Mouse (Mus musculus) mesoderm, embryonic 11.5 days (tissue): ENCODE data around the gene Fga.
A peak's percentile ranks its signal among the peaks of the same experiment; 100 is the strongest.

Experiments used
- DNase-seq: peaks from one replicate; pipeline ENCODE4 v3.0.0-alpha.2; 2012; ENCODE audit warnings: low read depth, low spot score

Gene Fga

DNA sequence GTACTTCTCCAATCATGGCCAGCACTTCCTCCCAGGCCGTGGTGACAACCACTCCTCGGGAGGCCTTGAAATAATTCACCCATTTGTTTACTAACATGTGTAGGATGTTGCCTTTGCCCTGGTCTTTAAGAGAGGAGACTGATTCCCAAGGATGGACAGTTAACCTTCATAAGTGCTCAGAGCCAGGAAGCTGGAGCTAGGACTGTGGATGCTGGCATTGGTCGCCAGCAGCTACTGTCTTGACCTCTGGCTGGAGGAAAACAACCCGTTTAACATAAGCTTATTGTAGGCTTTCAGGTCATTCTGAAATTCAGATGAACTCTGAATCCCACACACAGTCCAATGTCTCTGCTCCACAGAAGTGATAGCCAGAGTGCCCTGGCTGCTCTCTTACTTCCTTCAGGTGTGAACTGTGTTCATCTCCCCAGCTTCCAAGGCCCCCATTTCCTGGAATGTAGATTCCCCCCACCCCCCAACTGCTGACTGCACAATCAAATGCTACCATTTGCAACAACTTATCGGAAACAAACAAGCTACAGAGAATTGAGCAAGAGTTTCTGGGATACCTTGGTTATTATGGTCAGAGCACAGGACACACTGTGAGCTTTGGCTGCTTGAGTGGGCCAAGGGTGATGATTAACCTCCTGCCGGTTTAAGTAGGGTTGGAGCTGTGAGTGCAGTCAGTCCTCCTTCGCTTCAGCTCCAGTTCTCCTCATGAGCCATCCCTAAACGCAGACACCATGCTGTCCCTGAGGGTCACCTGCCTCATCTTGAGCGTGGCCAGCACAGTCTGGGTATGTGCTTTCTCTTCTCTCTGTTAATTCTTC lies at the start of gene Fga:
Gene Fga, plus strand, starts transcription at position 602 of the 827 bp plus-strand sequence.
- no peak for DNase-seq

DNA sequence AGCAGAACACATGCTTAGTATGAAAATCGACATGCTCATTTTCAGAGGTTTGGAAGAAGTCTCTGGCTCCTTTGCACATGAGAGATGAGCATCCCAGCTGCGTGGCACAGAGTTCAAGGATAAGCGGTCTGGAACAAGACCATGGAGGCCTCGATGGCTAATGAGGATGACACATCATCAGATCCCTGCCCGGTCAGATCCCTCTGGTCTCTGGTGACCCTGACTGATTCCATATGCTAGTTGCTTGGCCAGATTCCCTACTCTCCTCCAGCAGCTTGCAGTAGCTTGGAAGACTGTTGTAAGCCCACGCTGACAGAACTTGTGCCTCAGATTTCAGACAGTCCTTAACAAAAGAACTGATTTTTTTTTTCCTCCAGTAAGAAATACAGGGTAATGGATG lies 45.1 kb upstream of the Fga start:
- no peak for DNase-seq

DNA sequence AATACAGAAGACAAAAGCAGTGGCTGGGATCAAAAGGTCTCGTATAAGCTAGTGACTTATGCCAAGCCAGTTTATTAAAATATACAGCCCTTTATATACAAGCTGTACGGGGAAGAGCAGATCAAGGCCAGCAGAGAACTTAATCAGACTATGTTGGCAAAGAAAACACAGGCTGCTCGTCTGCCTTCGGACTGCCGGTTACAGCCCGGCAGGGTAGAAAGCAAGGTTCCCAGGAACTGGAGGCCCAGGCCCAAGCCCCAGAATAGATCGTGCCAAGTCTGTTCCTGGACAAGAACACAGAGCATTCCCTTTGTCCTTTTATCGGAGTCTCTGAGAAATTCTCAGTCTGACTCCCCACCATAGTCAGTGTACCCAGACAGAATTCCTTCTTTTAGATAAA lies 44.0 kb upstream of the Fga start:
- DNase-seq = no peak

DNA sequence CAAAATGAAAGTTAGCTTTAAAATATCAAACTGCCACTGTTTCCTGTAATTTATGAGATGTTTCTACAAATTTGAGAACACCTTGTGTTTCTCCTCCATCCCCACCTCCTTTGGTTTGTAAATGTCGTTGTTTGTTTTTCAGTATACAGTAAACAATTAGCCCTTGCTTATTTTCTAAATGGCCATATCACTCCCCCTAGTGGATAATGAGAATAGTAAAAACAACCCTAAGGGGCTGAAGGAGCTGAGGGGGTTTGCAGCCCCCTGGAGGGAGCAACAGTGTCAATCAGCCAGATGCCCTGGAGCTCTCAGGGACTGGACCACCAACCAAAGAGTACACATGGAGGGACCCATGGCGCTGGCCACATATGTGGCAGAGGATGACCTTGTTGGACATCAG lies 41.0 kb upstream of the Fga start:
- DNase-seq = no peak

DNA sequence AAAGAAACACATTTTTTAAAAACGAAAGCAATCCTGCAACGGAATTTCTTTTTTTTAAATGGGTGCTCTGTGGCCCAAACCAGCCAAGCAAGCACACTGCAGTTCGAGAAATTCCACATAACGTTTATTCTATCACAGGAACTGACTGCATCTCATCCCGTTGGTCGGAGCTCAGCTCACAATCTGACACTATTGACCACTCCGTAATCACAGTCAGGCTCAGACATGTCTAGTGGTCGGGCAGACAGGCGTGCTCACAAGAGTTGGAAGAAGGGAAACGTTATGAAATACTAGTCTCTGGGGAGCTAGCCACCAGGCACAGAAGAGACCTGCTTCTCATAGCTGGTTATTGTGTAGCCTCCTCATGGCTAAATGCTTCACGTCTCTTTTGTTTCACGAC lies 33.9 kb upstream of the Fga start:
- DNase-seq = no peak

DNA sequence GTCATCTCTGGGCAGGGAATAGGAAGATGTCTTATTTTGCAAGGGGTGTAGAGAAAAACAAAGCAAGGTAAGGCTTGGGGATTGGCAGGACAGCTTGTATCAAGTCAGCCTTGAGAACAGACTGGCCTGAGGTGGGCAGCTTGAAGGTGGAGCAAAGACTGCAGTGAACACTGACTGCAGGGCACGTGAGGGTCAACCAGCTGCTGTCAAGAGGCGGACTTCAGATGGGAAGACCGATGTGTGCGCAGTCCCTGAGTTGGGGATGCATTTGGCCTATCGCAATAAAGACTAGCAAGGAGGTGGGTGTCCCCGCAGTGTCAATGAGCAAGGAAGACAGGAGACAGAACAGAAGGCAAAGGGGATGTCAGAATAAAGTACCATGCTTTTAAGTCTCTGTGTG lies 32.9 kb upstream of the Fga start:
- DNase-seq = no peak

DNA sequence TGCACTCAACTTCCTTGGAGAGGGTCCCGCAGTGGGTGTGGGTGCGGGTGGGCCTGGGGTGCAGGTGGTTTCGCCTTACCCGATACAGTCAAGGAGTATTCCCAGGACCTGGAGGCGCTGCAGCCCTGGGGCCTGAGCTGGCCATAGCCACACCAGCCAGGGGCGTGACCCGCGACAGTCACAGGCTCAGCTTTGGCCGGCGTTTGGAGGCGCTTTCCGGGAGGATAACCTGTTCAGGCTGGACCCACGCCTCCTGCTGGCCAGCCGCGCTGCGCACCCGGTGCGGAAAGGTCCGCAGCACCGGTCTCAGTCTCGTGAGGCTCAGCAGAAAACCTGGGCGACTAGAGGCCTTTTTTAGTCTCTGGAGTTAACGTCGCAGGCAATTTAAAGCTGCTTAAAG lies 30.5 kb upstream of the Fga start:
- peak; percentile 79 for DNase-seq

DNA sequence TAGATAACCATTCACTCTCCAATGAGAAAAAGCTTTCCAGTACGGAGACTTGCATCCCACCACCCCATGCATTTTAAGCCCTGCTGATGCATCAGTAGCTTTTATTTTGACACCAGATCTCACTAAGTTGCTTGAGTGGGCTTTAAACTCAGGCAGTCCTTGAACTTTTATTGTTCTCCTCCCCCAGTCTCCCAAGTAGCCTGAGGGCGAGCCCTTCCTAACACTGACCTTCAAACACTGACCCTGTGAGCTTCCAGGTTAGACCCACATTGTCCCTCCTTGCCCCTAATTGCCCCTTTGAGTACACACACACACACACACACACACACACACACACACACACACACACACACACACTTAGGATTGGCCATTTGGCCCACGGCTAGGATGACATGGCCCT lies 29.2 kb upstream of the Fga start:
- DNase-seq = no peak

DNA sequence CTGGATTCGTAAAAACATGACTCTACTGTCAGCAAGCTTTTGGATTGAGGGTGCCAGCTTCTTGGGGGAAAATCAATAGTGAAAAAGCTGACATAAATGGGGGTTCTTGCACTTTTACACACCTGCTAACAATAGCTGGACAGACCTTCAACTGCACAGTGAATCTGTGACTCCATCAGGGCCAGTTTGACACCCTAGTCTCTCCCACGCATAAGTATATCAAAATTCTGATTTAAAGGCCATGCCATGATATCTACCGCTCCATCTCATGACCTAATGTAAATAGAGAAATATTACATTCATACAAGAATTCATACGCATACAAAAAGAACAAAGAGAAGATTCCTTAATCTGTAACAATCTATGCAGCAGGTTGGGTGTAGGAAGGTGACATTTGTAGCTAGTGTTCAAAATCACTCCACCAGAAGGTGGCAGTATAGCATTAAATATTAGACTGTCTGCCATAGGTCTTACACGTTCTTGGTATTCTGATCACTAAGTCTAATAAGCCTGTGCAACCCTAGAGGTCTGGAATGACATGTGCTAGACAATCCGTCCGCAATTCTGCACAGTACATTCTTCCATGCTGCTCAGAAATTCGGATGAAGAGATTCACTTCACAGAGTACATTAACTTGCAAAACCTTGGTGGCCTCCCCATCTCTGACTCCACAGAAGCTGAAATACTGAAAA lies 27.0 kb upstream of the Fga start:
- DNase-seq = peak; percentile 78

DNA sequence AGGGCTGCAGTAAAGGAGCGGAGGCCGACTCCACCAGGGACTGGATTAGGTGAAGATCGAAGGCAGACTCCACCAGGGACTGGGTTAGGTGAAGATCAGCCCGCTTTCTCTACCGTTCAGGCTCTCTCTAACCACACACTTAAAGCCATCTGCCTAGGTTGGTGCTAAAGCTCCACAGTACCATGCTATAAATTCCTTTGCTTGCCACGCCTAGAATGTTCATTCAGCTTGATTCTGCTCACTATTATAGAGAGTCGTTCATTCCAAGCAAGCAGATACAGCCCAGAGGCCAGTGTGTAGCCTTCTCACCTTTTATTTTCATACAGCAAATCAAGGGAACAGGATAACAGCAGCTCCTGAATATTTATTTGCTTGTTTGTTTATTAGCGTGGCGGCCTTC lies 25.9 kb upstream of the Fga start:
- no peak for DNase-seq

DNA sequence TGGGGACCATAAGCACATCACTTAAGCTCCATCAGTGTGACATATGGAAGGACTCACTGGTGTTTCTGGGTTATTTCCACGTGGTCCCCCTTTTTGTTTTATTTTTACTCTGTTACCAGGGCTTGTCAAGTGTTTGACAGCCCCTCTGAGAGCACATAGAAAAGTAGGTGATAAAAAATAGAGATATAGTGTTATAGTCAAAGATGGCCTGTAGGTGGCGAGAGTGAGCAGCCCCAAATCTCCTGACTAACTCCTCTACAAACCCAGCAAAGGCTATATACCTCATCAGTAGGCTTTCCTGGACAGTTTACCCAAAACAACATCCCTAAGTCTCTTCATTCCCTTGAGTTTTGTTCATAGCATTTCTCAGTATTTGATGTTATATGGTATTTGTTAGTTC lies 23.7 kb upstream of the Fga start:
- peak; percentile 66 for DNase-seq

DNA sequence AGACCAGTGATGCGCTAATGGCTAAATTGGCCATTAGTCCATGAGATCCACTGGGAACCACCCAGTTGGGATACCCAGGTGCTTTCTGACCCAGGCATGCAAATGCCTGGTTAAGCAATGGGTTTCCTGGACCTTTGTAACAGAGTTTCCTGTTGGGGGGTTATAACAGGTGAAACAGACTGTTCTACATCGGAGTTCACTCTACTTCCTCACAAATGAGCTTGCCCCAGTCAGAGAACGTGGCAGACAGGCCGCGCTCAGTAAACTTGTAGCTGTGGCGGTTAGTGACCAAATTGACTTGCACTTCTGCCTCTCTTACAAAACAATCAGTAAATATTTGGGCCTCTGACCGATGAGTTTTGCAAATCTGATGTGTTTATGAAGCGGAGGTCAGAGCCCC lies 22.8 kb upstream of the Fga start:
- DNase-seq = no peak

DNA sequence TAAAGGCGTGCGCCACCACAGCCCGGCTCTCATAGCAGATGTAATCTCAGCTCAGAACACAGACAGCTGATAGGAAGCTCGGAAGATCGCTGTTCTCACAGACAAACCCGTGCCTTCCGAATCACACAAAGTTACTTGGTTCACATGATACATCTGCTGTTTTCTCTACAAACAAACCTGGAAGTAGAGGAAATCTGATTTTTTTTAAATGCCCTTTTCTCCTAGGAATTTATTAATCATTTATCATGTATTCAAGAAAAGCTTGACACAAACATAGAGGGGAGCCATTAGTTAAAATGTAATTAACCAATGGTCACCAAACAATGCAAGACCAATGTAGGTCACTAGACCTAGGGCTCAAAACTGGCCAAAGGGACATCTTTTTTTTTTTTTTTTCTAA lies 21.1 kb upstream of the Fga start:
- DNase-seq = no peak

DNA sequence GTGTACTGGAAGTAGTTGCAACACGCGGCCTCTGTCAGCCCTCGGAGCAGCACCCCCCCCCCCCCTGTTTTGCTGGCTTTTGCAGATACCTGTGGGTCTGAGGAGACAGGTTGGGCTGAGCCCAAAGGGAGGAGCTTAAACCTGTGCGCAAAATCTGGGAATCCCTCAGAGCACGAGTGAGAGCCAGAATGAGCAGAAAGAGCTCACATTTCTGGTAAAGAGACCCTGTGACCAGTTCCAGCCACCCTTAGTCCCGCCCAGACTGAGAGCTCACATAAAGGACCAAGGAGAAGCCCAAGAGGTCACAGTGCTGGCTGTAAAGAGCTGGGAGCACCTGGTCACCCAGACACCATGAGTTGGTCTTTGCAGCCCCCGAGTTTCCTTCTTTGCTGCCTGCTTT lies 18.3 kb upstream of the Fga start, which contains the start of gene Fgg:
Gene Fgg, plus strand, starts transcription at position 168 of the 400 bp plus-strand sequence.
- no peak for DNase-seq

DNA sequence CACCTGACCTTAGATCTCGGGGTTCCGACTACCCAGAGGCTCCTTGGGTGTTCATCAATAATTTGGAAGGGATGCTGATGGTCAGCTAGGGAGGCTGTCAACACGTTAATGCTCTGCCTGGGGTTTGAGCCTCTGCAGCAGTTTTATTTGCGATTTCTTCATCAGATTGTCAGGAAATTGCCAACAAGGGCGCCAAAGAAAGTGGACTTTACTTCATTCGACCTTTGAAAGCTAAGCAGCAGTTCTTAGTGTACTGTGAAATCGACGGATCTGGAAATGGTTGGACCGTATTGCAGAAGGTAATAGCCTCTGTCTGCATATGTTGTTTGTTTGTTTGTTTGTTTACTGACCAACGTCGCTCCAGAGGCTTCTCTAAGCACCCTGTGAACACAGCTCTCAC lies 15.6 kb upstream of the Fga start:
- DNase-seq = no peak

DNA sequence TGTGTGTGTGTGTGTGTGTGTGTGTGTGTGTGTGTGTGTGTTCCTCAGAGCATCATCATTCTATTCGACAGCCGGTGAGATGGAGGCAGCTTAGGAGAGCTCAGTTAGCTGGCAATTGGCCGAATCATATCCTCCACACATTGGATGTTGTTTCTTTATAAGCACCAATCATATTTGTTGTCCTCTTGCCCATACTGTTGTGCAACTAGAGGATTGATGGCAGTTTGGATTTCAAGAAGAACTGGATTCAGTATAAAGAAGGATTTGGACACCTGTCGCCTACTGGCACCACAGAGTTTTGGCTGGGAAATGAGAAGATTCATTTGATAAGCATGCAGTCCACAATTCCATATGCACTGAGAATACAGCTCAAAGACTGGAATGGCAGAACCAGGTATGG lies 14.7 kb upstream of the Fga start:
- no peak for DNase-seq

DNA sequence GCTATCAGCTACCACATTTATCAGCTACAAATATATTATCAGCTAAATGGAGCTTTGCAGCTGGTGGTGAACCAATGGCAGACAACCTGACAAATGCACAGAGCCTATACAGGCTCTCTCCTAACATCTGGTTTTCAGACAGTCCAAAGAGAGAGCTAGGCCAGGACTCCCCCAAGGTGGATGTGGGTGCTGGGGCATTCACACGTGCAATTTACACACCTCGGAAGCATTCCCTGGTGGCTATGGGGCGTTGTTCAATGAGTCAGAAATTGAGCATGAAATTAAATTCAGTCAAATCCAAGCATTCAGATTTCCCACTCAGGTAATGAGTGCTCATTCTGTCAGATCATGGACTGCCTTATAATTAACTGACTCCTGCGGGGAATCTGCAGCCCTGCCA lies 14.3 kb upstream of the Fga start:
- DNase-seq = no peak

DNA sequence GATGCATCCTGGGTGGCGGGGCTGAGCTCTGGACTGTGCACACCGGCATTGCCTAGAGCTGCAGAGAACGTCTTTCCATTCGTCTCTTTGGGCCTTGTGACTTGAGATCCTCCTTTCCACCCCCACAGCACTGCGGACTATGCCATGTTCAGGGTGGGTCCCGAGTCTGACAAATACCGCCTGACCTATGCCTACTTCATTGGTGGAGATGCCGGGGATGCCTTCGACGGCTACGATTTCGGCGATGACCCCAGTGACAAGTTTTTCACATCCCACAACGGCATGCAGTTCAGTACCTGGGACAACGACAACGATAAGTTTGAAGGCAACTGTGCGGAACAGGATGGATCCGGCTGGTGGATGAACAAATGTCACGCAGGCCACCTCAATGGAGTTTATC lies 13.2 kb upstream of the Fga start:
- no peak for DNase-seq

DNA sequence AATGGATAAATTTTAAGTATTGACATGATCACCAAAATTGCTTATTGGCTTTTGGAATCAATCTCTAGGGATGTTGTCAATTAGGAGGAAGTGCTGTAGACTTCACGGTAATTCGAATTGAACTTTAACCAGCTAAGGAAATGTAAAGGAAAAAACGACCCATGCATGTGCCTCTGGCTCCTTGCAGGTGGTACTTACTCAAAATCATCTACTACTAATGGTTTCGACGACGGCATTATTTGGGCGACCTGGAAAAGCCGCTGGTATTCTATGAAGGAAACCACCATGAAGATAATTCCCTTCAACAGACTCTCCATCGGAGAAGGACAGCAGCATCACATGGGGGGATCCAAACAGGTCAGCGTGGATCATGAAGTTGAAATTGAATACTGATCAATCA lies 11.9 kb upstream of the Fga start:
- DNase-seq = no peak

DNA sequence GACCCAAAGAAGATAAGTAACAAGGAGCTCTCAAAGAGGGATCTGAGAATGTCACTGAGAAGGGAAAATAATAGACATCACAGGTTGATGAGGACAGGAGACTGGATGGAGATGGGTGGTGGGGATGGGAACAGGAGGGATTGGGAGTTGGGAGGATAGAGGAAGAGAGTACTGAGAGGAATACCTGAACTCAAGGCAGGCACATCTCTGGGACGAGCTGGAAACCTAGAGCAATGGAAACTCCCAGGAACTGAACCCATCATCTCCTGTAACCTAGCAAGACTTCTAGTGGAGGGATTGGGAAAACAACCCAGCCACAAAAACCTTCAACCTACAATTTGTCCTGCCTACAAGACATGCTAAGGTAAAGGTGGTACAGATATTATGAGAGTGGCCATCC lies 9.6 kb upstream of the Fga start:
- no peak for DNase-seq

DNA sequence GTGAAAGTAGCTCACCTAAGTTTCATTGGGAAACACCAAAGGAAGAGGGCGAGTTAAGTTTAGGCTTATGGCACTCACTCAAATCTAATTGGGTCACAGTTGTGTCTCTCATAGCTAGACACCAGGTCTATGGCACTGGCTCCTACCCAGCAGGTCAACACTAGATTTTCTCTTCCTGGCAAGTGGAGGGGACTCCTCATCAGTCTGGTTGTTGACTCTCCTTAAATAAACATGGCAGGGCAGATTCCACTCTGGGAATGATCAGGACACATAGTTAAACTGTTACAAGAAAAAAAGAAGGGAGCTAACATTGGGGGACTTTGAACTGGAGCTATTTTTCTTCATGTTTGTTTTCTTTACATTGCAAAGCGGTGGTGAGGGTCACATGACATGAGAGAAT lies 5.5 kb upstream of the Fga start:
- no peak for DNase-seq

DNA sequence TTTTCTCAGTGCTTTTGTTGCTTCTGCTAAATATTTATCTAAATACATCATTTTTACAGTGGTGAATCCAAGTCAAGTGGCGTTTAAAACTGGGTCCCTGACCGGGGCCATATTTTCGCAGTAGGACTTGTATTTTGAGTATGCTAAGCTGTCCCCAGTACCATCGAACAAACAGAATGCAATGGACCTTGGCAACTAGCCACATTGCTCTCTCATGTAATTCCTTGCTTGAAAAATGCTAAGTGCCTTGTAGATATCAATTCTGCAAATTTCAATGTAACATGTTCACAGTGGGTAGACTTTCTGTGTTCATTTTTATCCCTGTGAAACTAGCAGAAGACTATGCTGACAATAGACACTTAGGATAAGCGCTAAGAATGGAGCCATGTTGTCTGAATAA lies 4.7 kb upstream of the Fga start:
- DNase-seq = no peak

DNA sequence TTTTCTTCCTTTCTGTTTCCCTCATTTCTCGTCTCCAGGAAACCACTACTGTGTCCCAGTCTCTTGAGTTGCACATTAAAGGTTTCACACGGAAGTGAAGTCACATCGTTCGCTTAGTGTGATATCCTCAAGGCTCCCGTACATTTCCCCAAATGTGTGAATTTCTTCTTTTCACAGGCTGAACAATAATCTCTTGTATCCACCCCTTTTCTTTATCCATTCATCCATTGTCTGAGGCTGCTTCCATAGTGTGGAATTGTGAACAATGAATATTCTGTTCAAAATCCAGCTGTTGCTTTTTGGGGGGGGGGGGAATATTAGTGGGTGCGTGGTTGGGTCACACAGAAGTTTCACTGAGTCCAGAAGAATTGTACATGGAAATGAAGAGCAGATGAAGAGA lies 840 bp upstream of the Fga start:
- DNase-seq = no peak
